Mouse (Mus musculus) spleen, postnatal 4 days (tissue): ENCODE measurements around the gene Zmym5.
"Not testable (repeated sequence)": the region's sequence is repeated elsewhere in the genome, so short reads cannot be mapped to it uniquely, and the experiment has no call there.

ENCODE experiments used
- DNase-seq, 2 experiments: peaks; one replicate each; pipeline ENCODE4 v3.0.0; 2022; ENCODE audit warnings: low spot score in 2 of 2

The Zmym5 gene

DNA sequence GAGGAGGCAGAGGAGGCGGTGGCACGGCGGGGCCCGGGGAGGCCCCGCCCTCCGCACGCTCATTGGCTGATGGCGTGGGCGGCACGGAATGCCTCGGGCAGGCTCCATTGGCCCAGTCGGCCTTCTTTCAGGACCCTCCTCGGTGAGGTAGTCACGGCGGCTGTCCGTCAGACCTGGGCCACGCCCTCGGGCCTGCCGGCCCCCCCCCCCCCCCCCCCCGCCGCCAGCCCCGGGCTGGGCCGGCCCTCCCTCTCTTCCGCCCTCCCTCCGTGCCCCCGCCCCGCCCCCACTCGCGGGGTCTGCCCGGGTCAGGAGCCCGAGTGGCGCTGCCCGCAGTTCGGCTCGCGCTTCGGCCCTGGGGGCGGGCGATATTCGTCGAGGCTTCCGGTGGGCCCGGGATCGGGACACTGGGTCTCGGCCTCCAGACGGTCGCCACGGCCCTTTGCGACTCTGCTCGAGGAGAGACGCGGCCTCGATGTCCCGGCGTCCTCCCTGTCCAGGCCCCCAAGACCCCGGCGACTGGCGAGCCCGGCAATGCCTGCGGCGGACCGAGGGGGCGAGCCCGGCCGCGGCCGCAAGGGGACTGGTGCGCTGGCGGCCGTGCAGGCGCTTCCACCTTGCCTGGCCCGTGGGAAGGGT lies at the start of gene Zmym5:
Gene Zmym5, minus strand, starts transcription at position 16 of the 639 bp plus-strand sequence.
- peak; percentile 90 to 91 for DNase-seq

DNA sequence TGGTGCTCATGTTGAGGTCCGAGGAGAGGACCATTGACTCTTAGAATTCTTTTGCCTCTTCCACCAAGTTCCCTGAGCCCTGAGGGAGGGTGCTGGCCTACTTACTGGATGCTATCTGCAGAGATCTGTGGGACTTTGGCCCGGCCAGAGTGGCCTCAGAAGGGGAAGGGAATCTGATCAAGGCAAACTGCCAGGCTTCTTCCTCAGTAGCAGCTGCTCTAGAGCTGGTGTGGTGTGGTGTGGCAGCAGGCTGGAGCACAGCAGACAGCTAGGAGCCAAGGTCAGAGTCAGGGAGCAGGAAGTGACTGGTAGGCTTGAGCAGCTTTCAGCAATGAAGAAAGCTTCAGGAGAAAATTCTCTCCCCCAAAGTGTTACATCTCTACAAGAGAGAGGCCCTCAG lies 38.2 kb upstream of the Zmym5 start:
- no peak for DNase-seq

DNA sequence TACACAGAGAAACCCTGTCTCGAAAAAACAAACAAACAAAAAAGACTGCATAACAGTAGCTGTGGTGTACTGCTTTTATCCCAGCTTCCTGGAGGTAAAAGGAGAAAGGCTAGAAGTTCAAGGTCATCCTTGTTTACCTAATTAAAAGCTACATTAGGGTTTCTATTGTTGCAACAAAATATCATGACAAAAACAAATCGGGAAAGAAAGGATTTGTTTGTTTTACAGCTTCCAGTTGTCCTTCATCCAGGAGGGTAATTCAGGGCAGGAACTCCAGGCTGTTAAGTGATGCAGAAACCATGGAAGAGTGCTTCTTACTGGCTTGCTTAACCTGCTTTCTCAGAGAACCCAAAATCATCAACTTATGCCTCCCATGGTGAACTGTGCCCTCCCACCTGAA lies 36.8 kb upstream of the Zmym5 start:
- DNase-seq, result no peak

DNA sequence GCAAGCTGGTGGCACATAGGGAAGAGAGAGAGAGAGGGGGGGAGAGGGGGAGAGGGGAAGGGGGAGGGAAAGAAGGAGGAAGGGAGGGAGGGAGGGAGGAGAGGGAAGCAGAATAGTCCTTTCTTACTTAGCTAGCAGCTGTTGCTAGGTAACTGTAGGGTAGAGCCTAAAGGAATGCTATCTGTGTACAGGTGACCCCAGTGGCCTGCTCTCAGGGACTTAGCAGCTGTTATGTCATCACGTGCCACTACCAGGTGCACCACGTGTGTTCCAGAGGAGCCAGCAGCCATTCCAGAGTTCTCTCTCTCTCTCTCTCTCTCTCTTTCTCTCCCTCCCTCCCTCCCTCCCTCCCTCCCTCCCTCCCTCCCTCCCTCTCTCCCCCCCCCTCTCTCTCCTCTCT lies 33.0 kb upstream of the Zmym5 start:
- no peak for DNase-seq

DNA sequence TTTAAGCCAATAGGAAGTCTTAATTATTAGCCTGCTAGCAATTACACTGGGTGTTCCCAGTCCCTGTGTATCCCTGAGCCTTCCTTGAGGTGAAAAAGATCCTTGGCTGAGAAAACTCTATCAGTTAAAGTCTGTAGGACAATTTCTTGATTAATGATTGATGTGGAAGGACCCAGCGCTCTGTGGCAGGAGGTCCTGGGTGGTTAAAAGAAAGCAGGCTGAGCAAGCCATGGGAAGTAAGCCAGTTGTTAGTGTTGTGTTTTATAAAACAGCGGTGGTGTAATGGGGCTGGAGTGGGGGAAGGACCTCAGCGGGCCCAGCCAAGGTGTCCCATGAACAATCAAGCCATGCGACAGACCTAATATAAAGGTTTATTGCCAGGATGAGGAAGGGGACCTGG lies 32.5 kb upstream of the Zmym5 start:
- no peak for DNase-seq

DNA sequence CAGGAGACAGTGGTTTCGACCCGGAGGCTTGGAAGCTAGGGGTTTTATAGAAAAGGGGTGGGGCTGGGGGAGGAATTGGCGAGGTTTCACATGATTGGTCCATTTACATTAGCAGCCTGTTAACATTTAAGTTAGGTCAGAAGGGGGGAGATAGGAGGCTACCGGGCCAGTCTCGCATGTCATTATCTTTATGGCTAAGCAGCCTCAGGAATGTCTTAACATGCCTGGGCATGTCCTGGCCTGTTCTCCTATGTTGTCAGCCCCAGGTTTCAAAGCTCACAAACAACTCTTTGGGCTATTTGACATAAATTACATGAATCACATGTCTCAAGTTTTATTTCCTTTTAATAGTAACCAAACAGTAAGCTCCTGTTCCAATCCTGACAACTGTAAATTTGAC lies 23.1 kb upstream of the Zmym5 start:
- DNase-seq, result not testable (repeated sequence)

DNA sequence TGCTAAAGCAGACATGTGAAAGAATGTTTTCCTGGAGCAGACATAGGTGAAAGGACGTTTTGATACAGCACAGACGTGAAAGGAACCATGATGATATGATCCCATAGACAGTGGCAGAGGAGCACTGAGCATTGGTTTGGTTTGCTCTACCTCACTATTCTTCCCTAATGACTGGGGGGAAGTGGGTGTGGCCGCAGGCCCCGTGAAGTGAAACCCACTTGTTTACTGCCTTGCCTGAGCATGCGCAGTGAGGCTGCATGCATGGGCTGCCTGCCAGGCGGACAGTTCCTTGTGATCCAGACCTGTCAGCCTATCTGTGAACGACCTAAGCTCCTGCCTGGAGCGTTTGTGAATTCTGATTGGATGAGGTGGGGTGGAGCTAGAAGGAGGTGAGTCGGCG lies 21.7 kb upstream of the Zmym5 start:
- peak; percentile 45 to 63 for DNase-seq

DNA sequence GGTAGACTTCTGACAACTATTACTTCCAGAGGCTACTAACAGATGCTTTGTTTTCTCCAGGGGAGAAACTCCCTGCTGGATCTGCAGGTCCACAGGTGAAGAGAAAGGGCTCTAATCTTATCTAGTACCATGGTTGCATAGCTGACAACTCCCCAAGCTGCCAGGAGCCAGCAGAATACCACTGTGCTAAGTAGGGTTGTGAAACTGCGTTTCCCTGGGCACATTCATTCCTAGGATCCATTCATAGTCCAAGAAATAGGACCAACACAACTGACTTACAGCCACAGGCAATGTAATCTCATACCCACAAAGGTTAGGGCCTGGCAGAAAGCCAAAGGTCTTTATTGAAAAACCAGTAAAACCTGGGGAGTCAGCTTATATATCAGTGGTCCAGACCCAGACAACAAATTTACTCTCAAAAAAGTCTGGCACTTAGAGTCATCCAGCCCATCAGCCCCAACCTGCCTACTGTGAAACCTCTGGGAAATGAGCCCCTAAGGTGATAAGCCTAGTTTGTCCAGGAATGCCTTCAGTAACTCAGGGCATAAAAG lies 21.1 kb upstream of the Zmym5 start:
- DNase-seq, result no peak

DNA sequence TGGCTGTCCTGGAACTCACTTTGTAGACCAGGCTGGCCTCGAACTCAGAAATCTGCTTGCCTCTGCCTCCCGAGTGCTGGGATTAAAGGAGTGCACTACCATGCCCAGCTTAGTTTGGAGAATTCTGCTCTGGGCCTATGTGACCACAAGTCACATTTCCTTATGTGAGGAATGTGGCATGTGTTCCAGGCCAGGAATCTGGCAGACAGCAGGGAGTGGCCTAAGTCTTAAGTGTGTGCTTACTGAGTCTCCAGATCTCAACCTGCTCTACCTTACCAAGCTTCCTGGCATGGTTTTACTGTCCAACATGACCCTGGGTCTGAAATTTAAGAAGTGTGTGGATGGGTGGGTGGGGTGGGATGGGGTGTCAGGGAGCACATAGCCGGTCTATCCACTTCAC lies 20.6 kb upstream of the Zmym5 start:
- DNase-seq, result no peak

DNA sequence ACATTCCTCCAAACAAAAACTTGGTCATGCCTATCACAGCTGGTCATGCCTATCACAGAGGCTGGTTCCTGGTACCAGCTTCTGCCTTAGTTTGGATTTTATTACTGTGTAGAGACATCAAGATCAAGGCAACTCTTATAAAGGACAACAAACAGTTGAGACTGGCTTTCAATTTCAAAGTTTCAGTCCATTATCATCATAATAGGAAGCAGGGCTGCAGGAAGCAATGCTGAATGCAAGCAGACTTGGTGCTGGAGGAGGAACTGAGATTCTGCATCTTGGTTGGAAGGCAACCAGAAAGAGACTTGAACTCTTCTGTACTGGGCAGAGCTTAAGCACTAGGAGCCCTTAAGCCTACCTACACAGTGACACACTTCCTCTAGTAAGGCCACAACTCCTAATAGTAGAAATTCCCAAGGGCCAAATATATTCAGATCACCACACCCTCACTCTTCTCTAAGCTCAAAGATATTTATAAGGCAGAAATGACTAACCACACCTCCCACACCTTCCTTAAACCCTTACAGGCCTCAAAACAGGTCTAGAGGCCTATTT lies 19.1 kb upstream of the Zmym5 start:
- DNase-seq, result no peak

DNA sequence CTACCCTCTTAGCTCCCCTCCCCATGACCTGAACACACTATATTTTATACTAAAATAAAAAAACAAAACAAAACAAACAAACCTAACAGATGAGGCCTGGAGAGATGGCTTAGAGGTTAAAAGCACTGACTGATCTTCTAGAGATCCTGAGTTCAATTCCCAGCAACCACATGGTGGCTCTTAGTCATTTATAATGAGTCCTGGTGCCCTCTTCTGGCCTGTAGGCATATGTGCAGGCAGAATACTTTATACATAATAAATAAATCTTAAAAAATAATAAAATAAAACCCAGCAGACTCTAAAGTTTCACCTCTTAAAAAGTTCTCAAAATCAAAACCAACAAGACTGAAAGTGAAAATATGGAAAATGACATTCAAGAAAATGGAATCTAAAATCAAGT lies 13.0 kb upstream of the Zmym5 start:
- DNase-seq, result no peak

DNA sequence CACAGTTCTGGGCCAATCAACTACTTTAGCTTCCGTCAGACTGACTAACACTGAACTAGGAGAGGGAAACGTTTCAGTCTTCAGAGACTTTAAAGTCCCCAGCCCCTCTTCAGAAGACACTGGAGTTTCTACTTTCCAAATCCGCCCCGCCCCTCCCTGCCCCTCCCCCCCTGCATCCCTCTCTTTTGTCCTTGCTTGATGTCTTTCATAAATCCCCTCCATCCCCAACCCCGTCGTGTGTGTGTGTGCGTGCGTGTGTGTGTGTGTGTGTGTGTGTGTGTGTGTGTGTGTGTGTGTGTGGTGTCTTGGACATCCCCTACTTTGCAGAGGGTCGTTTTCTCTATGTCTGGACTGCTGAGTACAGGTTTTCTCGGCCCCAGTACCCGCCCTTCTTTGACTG lies 6.1 kb upstream of the Zmym5 start:
- no peak for DNase-seq

DNA sequence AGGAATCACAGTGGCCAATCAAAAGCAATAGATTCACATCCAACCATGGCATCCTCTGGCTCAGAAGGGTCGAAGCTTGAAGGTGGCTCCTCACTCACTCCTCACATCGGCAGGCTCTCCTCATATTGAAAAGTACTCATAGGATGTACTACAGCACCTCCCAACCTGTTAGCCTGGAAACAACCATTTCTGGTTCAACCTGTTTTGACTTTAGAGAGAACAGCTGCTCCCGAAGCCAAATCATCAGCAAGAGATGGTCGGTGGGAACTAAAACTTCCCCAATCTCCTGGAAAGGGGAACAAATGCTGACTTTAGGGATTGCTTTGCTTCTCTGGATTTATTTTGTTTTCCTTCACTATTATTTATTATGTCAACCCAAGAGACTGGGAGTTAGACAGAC lies 5.6 kb upstream of the Zmym5 start:
- no peak for DNase-seq

DNA sequence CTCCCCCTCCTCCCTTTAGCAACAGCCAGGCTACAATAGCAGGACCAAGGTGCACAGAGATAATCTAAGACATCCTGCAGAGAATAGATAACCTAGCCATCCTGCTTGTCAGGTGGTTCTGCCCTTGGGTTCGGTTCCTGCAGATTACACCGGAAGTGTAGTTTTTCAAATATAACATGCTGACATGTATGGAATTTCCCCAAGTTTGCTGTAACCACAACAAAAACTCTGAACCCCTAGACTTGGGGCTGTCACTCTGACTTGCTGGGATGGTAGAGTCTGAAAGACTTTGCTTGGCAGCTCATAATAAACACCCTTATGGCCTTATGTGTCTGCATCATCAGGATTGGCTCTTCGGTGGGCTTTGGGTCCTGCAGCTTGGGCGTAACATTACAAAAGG lies 5.0 kb upstream of the Zmym5 start:
- DNase-seq, result no peak

DNA sequence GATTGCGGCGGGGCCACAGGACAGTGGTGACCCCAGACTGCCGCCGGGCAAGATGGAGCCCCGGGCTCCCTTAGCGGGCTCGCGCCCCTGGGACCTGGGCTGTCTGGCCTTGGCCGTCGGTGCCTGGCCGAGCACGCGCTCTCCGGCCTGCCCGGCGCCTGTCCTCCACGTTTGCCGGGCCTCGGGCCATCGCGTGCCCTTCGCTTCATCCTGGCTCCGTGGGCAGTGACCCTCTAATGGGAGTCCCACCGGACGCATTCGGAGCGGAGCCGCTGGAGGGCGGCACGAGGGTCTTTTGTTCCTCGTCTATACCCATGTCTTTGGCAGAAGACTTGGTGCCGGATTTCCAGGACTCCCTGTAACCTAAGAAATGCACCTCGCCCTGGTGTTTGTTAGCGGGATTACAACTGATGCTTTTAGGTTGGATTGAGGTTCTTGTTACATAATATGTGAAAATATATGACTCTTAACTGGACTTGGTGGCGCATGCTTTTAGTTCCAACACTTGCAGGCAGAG lies 1.1 kb upstream of the Zmym5 start:
- DNase-seq, result peak; percentile 81 to 86

DNA sequence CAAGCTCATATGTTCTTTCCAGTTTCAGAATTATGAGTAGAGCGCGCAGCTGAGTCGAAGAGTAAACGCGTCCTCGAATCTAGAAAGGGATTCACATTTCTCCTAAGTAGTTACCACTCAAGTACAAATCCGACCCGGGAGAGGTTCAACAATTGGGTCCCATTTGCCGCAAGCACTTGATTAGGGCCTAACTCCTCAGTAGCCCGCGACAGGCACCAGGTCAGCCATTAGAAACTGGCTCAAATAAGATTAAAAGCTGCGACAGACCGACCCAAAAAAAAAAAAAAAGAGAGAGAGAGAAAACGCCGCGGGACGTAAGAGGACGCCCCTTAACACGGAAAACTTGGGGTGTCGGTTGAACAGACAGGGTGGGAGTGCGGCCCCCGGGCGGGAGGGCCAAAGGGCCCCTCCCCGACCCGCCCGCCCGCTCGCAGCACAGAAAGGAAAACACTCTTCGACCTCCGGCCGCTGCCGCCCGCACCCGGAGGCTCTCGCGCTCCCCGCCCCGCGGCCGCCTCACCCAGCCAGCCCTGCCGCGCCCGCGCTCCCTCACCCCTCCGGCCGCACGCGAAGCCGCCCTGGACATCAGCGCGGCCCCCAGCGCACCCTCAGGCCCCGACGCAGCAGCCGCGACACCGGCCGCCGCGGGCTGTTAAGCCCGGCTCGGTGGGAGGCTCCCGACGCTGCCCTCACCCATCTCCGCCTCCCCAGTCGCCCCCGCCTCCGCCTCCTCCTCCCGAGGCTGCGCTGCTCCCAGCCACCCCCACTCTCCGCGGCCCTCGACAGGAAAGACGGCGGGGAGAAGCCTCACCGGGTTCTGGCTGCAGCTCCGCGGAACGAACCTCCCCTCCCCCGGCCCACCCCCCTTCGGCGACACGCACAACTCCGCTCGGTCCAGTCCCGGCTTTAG lies 480 bp downstream of the Zmym5 start:
- DNase-seq, result peak; percentile 58 to 82

DNA sequence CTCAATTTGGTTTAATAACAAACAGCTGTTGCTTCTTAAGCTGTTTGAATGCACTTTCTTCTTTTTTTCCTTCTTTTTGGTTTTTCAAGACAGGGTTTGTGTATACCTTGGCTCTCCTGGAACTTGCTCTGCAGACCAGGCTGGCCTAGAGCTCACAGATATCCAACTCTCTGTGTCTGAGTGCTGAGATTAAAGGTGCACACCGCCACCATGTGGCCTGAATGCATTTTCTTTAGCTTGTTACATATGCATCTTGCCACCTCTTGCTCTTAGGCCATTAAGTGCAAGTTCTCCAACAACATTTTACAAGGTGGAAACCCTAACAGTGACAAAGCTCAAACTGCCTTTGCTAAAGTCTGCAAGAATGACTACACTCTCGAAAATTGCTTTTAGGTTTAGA lies 18.3 kb downstream of the Zmym5 start:
- DNase-seq, result peak; percentile 45 to 67

DNA sequence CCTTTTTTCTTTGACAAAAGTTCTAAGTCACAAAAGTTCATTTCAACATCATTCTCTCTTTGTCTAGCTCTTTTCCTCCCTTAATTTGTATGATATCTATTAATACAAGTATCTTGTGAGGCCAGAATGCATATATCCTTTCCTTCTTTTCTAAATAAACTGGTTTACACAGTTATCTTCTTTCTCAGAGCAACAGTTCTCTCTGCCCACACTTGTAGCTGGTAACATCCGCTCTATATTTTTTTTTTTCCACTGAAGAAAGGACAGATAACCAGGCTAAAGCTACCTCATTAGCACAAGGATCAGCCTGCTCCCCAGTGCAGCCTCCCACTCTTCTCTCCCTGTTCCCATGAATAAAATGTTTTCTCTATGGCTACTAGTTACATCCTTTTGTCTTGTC lies 26.9 kb downstream of the Zmym5 start:
- no peak for DNase-seq

DNA sequence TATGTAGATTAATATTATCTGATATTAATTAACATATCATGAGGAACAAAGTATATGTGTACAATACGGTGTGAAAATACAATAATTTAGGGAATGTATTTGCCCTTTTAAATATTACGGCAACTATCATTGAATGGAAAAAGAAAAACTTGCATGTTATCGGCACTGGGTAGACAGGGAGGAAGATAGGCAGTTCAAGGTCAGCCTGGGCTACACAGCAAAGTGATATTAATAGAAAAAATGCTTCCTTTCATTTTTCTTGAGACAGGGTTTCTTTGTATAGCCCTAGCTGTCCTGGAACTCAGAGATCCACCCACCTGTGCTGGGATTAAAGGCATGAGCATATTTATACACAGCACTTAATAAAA lies 32.6 kb downstream of the Zmym5 start:
- DNase-seq, result no peak

DNA sequence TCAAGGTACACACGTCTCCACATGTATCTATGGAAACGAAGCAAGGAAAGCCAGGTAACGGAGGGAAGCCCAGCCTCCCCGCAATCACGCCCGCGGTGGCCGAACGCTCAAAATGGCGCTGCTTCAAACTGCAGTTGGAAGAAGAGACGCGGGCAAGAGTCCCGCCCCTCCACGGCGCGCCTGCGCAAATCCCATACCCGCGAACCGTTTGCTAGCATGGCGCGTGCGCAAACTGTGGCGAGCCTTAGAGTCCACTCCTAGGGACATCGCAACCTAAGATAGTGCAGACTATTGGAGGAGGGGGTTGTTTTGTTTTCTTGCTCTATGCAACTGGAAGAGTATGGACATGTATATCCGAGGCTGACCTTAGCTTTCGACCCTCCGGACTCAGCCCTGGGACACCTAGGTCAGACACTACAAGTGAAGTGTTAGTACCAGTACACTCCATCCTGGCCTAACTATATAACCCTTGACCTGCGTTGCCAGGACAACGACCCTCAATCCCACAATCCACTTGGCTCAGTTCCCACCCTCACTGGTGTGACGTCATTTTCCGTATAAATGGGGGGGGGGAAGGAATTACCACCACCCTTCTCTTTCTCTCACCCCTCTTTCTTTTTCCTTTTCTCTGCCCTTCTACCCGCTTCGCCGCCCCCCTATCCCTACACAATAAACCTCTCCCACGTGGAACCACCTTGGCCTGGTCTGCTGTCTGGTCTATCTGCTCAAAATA lies 33.1 kb downstream of the Zmym5 start, which contains the start of gene Pspc1:
Gene Pspc1, minus strand, starts transcription at position 117 of the 733 bp plus-strand sequence.
- peak; percentile 96 to 98 for DNase-seq

DNA sequence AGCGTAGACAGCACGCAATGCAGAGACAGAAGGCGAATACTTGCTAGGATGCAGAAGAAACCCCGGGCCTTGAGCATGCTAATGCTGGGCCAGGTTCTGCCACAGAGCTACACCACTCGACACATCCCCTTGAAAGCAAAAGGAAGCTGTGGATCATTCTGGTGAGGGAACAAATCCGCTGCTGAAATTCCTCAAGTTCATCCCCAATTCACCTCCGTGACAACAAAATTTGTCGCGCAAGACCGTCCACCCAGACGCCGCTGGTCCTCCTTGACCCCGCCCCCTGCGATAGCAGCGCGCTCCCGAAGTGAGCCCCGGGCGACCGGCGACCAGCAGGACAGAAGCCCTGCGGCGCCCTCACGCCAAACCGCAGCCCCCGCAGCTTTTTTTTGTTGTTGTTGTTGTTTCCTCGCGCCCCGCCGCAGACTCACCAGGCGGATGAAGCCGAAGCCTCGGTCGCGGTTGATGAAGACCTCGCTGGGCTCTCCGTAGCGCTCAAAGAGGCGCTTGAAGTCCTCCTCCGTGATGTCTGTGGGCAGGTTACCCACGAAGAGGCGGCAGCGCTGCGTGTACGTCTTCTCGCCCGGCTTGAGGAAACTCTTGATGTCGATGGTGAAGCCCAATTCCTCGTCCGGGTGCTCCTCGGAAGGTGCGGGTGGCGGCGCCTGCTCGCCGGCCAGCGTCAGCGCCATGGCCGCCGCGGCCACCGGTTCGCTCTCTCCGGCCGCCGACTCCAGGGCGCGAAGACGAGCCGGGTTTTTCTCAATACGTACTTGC lies 34.0 kb downstream of the Zmym5 start:
- peak; percentile 84 to 90 for DNase-seq
